ENCODE assay signal across 8 mouse cellular contexts in genomic region chr1:36937648-36938047, GRCm38 (mm10). TPM values are rescaled to one million over a fixed set of nuclear protein-coding genes. Genes with fewer than 3 reads are reported as not detected.
DNase-seq lines count a peak whose midpoint lies in the region; ATAC-seq and TF ChIP-seq lines count a peak whose summit lies in the region.

No protein-coding gene starts in this region.

- H3K9me3 ChIP-seq in kidney, embryonic 15.5 days (replicated peaks): no peaks in the 10 kb centered on the region
- no peaks in the 10 kb centered on the region for H3K9me3 ChIP-seq in intestine, embryonic 14.5 days (ENCODE audit: control insufficient read depth, low read length)
- no peaks in the 10 kb centered on the region for H3K9me3 ChIP-seq in midbrain, postnatal 0 days (ENCODE audit: low read length)

- H3K4me1 ChIP-seq in kidney, embryonic 15.5 days: peaks cover 31% of the 10 kb centered on the region
- peaks cover 7% of the 10 kb centered on the region; the same call in 1 of the 2 replicates for H3K4me1 ChIP-seq in kidney, adult 2 months (ENCODE audit: control insufficient read depth, insufficient read depth, low read length)
- H3K4me1 ChIP-seq in intestine, embryonic 14.5 days (replicated peaks; ENCODE audit: control insufficient read depth, insufficient read depth, low read length): peaks cover 21% of the 10 kb centered on the region
- H3K4me1 ChIP-seq in midbrain, postnatal 0 days (ENCODE audit: insufficient read depth, low read length): peaks cover 23% of the 10 kb centered on the region; the same call in 1 of the 2 replicates

- no peak overlapping the region for H3K27ac ChIP-seq in kidney, embryonic 15.5 days
- no peak overlapping the region for H3K27ac ChIP-seq in kidney, adult 2 months (ENCODE audit: insufficient read depth, low read depth, low read length)
- no peak overlapping the region for H3K27ac ChIP-seq in intestine, embryonic 14.5 days (ENCODE audit: low read depth)
- no peak overlapping the region for H3K27ac ChIP-seq in midbrain, postnatal 0 days (ENCODE audit: low read depth, low read length)

- H3K4me3 ChIP-seq in kidney, embryonic 15.5 days (replicated peaks): peak overlapping the region; percentile 98
- no peak overlapping the region for H3K4me3 ChIP-seq in kidney, adult 2 months (ENCODE audit: insufficient read depth, low read depth, low read length)
- peak overlapping the region; percentile 96 for H3K4me3 ChIP-seq in intestine, embryonic 14.5 days (ENCODE audit: low read depth, low read length)
- peak overlapping the region; percentile 98 for H3K4me3 ChIP-seq in midbrain, postnatal 0 days (ENCODE audit: low read depth, low read length)

- no peaks in the 10 kb centered on the region for H3K27me3 ChIP-seq in kidney, embryonic 15.5 days
- H3K27me3 ChIP-seq in kidney, adult 2 months (replicated peaks; ENCODE audit: control insufficient read depth, insufficient read depth, low read length): no peaks in the 10 kb centered on the region; the same call in 1 of the 2 replicates
- no peaks in the 10 kb centered on the region for H3K27me3 ChIP-seq in intestine, embryonic 14.5 days (replicated peaks; ENCODE audit: control insufficient read depth, insufficient read depth, low read length)
- no peaks in the 10 kb centered on the region for H3K27me3 ChIP-seq in midbrain, postnatal 0 days (ENCODE audit: insufficient read depth, low read length)

- ATAC-seq in kidney, embryonic 15.5 days (replicated peaks; ENCODE audit: low FRiP score): no peak
- ATAC-seq in intestine, embryonic 14.5 days (replicated peaks; ENCODE audit: low FRiP score, low TSS enrichment, low read depth): no peak
- no peak for ATAC-seq in midbrain, postnatal 0 days (ENCODE audit: low FRiP score)

- TF ChIP-seq POLR2A in kidney, adult 2 months (IDR thresholded peaks at IDR 0.05; ENCODE audit: low read depth, low read length): no peak

- no peak overlapping the region for H3K9ac ChIP-seq in kidney, embryonic 15.5 days
- H3K9ac ChIP-seq in intestine, embryonic 14.5 days (ENCODE audit: low read length): peak overlapping the region; percentile 98
- H3K9ac ChIP-seq in midbrain, postnatal 0 days (replicated peaks; ENCODE audit: low read length, poor library complexity, severe bottlenecking): no peak overlapping the region

- H3K36me3 ChIP-seq in kidney, embryonic 15.5 days: no peaks in the 10 kb centered on the region
- H3K36me3 ChIP-seq in kidney, adult 2 months (ENCODE audit: control insufficient read depth, insufficient read depth, low read length): no peaks in the 10 kb centered on the region
- H3K36me3 ChIP-seq in intestine, embryonic 14.5 days (ENCODE audit: control insufficient read depth, insufficient read depth, low read length): no peaks in the 10 kb centered on the region
- no peaks in the 10 kb centered on the region for H3K36me3 ChIP-seq in midbrain, postnatal 0 days (ENCODE audit: insufficient read depth, low read length)

- WGBS in kidney, embryonic 15.5 days: 42% methylated on average over 3 of the region's 3 CpGs
- WGBS in kidney, adult 2 months: 59% methylated on average over 3 of the region's 3 CpGs
- 23% methylated on average over 3 of the region's 3 CpGs for WGBS in intestine, embryonic 14.5 days
- WGBS in midbrain, postnatal 0 days: 27% methylated on average over 3 of the region's 3 CpGs

- TF ChIP-seq CTCF in kidney, adult 2 months (conservative IDR thresholded peaks at IDR 0.05; ENCODE audit: insufficient read depth, insufficient read length, low read depth, low read length): no peak
- TF ChIP-seq CTCF in midbrain, postnatal 0 days (IDR thresholded peaks at IDR 0.05): peak; percentile 30; the same call in 1 of the 2 replicates

- peak overlapping the region; percentile 61 for H3K4me2 ChIP-seq in kidney, embryonic 15.5 days
- peak overlapping the region; percentile 67 for H3K4me2 ChIP-seq in intestine, embryonic 14.5 days (ENCODE audit: low read length)
- H3K4me2 ChIP-seq in midbrain, postnatal 0 days (ENCODE audit: low read depth, low read length, poor library complexity, severe bottlenecking): peak overlapping the region; percentile 64

- DNase-seq in kidney, adult 2 months: no peak
- DNase-seq in embryo, embryonic 11.5 days (ENCODE audit: low read depth, low spot score): peak; percentile 23
- DNase-seq in intestine, embryonic 14.5 days (ENCODE audit: low spot score): no peak
- no peak for DNase-seq in midbrain, postnatal 0 days (ENCODE audit: low spot score)
- no peak for DNase-seq in adrenal gland, adult 2 months
- no peak for DNase-seq in cerebellum, postnatal 14 days
- no peak for DNase-seq in adipocyte (ENCODE audit: low spot score)

RNA-seq across cellular contexts. Expression of gene Tmem131, which starts 5.8 kb away (rescaled TPM):
- 12.3 TPM in 2 replicates for polyA plus RNA-seq in kidney, embryonic 15.5 days (2015; fragmentation: Nextera tagmentation; extraction: Ambion mirVana)
- 18.9 and 19.0 TPM in 2 replicates for polyA plus RNA-seq in kidney, adult 2 months (2012; rRNA removed)
- 28.2 and 28.6 TPM in 2 replicates for polyA plus RNA-seq in intestine, embryonic 14.5 days (2014; fragmentation: Nextera tagmentation; extraction: Ambion mirVana)
- total RNA-seq in midbrain, postnatal 0 days (2014; rRNA removed): 25.8 and 36.8 TPM in 2 replicates
- 8.6 and 11.1 TPM in 2 replicates for polyA plus RNA-seq in midbrain, postnatal 0 days (2015; fragmentation: Nextera tagmentation; extraction: Ambion mirVana)
- total RNA-seq in adrenal gland, adult 2 months (2021): 10 to 100 TPM; 38.8 to 51.0 TPM
- polyA plus RNA-seq in adrenal gland, adult 2 months (2012; rRNA removed): 15.8 and 17.8 TPM in 2 replicates
